Comparison of ENCODE assay signal across 4 mouse cellular contexts in genomic region chr14:49812966-49813365, GRCm38 (mm10).
A peak's percentile ranks its signal among the peaks of the same experiment; 100 is the strongest.
DNase-seq lines count a peak whose midpoint lies in the region.

No protein-coding gene starts in this region.

- DNase-seq in ES-CJ7 (ENCODE audit: low read depth, low spot score), result peak; percentile 47
- peak; percentile 67 for DNase-seq in R1 (ENCODE audit: low read depth, low spot score)
- peak; percentile 54 for DNase-seq in ZHBTc4 (ENCODE audit: low read depth, low spot score)
- peak; percentile 60 for DNase-seq in heart, adult 11 months

Comparison
In these comparisons a context has a peak if more than half of its experiments do, and no peak if none do; other contexts are left out.
1. Peak in every context shown above with its lines: DNase-seq.